Mouse (Mus musculus) liver (tissue): ENCODE results near the gene AI661453.
A peak's percentile ranks its signal among the peaks of the same experiment; 100 is the strongest.

Experiments
- DNase-seq: peaks from one replicate; pipeline ENCODE4 v3.0.0-alpha.2; 2020; ENCODE audit warnings: mixed read lengths

Gene AI661453

GRCm38 (mm10) chr17:47441296-47442051 is 5.1 kb downstream of the AI661453 start:
- DNase-seq = no peak

- DNase-seq = no peak
These were observed 5.9 kb downstream of the AI661453 start for GRCm38 (mm10) chr17:47442271-47442670.

- DNase-seq = no peak
These were observed 7.7 kb downstream of the AI661453 start for GRCm38 (mm10) chr17:47444113-47444512.

GRCm38 (mm10) chr17:47445518-47445917 is 9.1 kb downstream of the AI661453 start:
- DNase-seq = no peak

- peak; percentile 52 for DNase-seq
These were observed 9.6 kb downstream of the AI661453 start for GRCm38 (mm10) chr17:47446025-47446424.

GRCm38 (mm10) chr17:47446561-47446960 is 10.1 kb downstream of the AI661453 start:
- no peak for DNase-seq

- no peak for DNase-seq
These were observed 12.3 kb downstream of the AI661453 start for GRCm38 (mm10) chr17:47448523-47449372.

- no peak for DNase-seq
These were observed 13.0 kb downstream of the AI661453 start for GRCm38 (mm10) chr17:47449432-47449831.

- DNase-seq = no peak
These were observed 13.8 kb downstream of the AI661453 start for GRCm38 (mm10) chr17:47450239-47450638.

- DNase-seq = no peak
These were observed 14.6 kb downstream of the AI661453 start for GRCm38 (mm10) chr17:47450880-47451565.

GRCm38 (mm10) chr17:47452886-47453285 is 16.5 kb downstream of the AI661453 start:
- DNase-seq = no peak

- peak; percentile 68 for DNase-seq
These were observed 18.3 kb downstream of the AI661453 start for GRCm38 (mm10) chr17:47454675-47455074.

- no peak for DNase-seq
These were observed 21.9 kb downstream of the AI661453 start for GRCm38 (mm10) chr17:47458310-47458709.

GRCm38 (mm10) chr17:47458936-47459335 is 22.5 kb downstream of the AI661453 start:
- DNase-seq = no peak

- DNase-seq = no peak
These were observed 23.0 kb downstream of the AI661453 start for GRCm38 (mm10) chr17:47459341-47459919.

- no peak for DNase-seq
These were observed 25.3 kb downstream of the AI661453 start for GRCm38 (mm10) chr17:47461688-47462087.

- no peak for DNase-seq
These were observed 25.8 kb downstream of the AI661453 start for GRCm38 (mm10) chr17:47462209-47462608.

GRCm38 (mm10) chr17:47462728-47463388 is 26.4 kb downstream of the AI661453 start:
- DNase-seq = no peak

- DNase-seq = no peak
These were observed 28.0 kb downstream of the AI661453 start for GRCm38 (mm10) chr17:47464248-47464965.

- DNase-seq = no peak
These were observed 28.6 kb downstream of the AI661453 start for GRCm38 (mm10) chr17:47465016-47465415.

GRCm38 (mm10) chr17:47466284-47466683 is 29.9 kb downstream of the AI661453 start:
- DNase-seq = no peak

GRCm38 (mm10) chr17:47467659-47468058 is 31.2 kb downstream of the AI661453 start:
- no peak for DNase-seq
